1 mouse cellular context compared by ENCODE assay signal in genomic region chr13:103920933-103921830, GRCm38 (mm10).
TF ChIP-seq lines count a peak whose summit lies in the region.

No protein-coding gene starts in this region.

TF ChIP-seq in CH12.LX, 34 proteins besides CTCF, POLR2A, EP300 and RAD21 (continued from another document):
- TF ChIP-seq UBTF (IDR thresholded peaks at IDR 0.05; ENCODE audit: low read depth, low read length) = peak; percentile 95
- TF ChIP-seq MAZ (IDR thresholded peaks at IDR 0.05; ENCODE audit: low read depth, low read length) = peak; percentile 17; the same call in 1 of the 2 replicates
- TF ChIP-seq MAFK (IDR thresholded peaks at IDR 0.05; ENCODE audit: insufficient replicate concordance, low read length) = no peak
- TF ChIP-seq CHD1 (IDR thresholded peaks at IDR 0.05; ENCODE audit: low read depth, low read length) = no peak
- TF ChIP-seq CHD2 (IDR thresholded peaks at IDR 0.05; ENCODE audit: low read length) = no peak
TF ChIP-seq in CH12.LX: peak in this region for 10.
